Mouse (Mus musculus) midbrain, embryonic 11.5 days (tissue): Measurements from ENCODE around the gene Tor4a. TPM values are rescaled to one million over a fixed set of nuclear protein-coding genes. Genes with fewer than 3 reads are reported as not detected.

Source experiments
- ATAC-seq: fragments of 200-750 bp; cut with Nextera tagmentation; 2 replicates; pipeline ENCODE4 v1.8.0; 2017; ENCODE audit warnings: moderate TSS enrichment, moderate library complexity; ENCODE audit not compliant: low FRiP score
- DNase-seq: peaks from one replicate; pipeline ENCODE4 v3.0.0; 2015; ENCODE audit warnings: low spot score; ENCODE audit errors: missing footprints
- H3K27ac ChIP-seq: fragments of 300-500 bp; sonication (generic); 2 replicates; pipeline ENCODE4 v1.5.1; 2014; ENCODE audit warnings: low read depth, low read length
- H3K27me3 ChIP-seq: fragments of 300-500 bp; sonication (generic); 2 replicates; pipeline ENCODE4 v1.6.1; 2014; ENCODE audit warnings: mild to moderate bottlenecking, low read length, moderate library complexity, mixed read lengths; ENCODE audit not compliant: control insufficient read depth, insufficient read depth
- H3K36me3 ChIP-seq: fragments of 300-500 bp; sonication (generic); 2 replicates; pipeline ENCODE4 v1.6.1; 2014; ENCODE audit warnings: mild to moderate bottlenecking, low read length, moderate library complexity, mixed read lengths; ENCODE audit not compliant: control insufficient read depth, insufficient read depth
- H3K4me1 ChIP-seq: fragments of 300-500 bp; sonication (generic); 2 replicates; pipeline ENCODE4 v1.6.1; 2014; ENCODE audit warnings: low read length; ENCODE audit not compliant: control insufficient read depth, insufficient read depth
- H3K4me2 ChIP-seq: fragments of 300-500 bp; sonication (generic); 2 replicates; pipeline ENCODE4 v1.6.1; 2014; ENCODE audit warnings: mild to moderate bottlenecking, moderate library complexity
- H3K4me3 ChIP-seq: fragments of 300-500 bp; sonication (generic); 2 replicates; pipeline ENCODE4 v1.5.1; 2014; ENCODE audit warnings: low read depth, low read length
- H3K9ac ChIP-seq: fragments of 300-500 bp; sonication (generic); 2 replicates; pipeline ENCODE4 v1.6.1; 2014; ENCODE audit warnings: low read length
- H3K9me3 ChIP-seq: fragments of 300-500 bp; sonication (generic); 2 replicates; pipeline ENCODE4 v1.6.1; 2016; ENCODE audit warnings: low read length; ENCODE audit not compliant: control insufficient read depth
- WGBS: fragments of 180-500 bp; shearing (Covaris S2); extraction: QIAGEN DNeasy Blood & Tissue Kit; methylation state at CpG from one replicate; pipeline ENCODE4 v1.1.7; 2014; 5-methylcytosine and 5-hydroxymethylcytosine counted together
- polyA plus RNA-seq: library from polyadenylated mRNA; unstranded; fragments of >200 nt; fragmentation: Nextera tagmentation; extraction: Ambion mirVana; gene quantifications from 2 replicates; pipeline ENCODE4 v1.2.1, GENCODE M21; 2014

Tor4a gene
- polyA plus RNA-seq, 1 experiment from 2014 or later, result 1.5 TPM

- no peaks in the 10 kb centered on the region for H3K27me3 ChIP-seq
- peak overlapping the region; percentile 70 for H3K4me2 ChIP-seq
- H3K9me3 ChIP-seq, result no peaks in the 10 kb centered on the region
- H3K9ac ChIP-seq, result peak overlapping the region; percentile 82
- DNase-seq (peak; percentile 99), ATAC-seq (peak; percentile 87)
- H3K36me3 ChIP-seq, result peaks cover 6% of the 10 kb centered on the region; the same call in 1 of the 2 replicates
- WGBS, result under 1% methylated on average over 60 of the region's 64 CpGs
- H3K4me1 ChIP-seq, result peaks cover 38% of the 10 kb centered on the region
- H3K4me3 ChIP-seq, result peak overlapping the region; percentile 42
- H3K27ac ChIP-seq, result peak overlapping the region; percentile 98
Measured at GRCm38 (mm10) chr2:25185625-25186574, 10.8 kb downstream of the Tor4a start.

GRCm38 (mm10) chr2:25184496-25184895 is 12.2 kb downstream of the Tor4a start:
- Histone ChIP-seq H3K4me1 (peaks cover 47% of the 10 kb centered on the region), H3K4me3 (peak overlapping the region; percentile 10), H3K9me3 (no peaks in the 10 kb centered on the region), H3K36me3 (peaks cover 6% of the 10 kb centered on the region; the same call in 1 of the 2 replicates), H3K4me2 (peak overlapping the region; percentile 70), H3K27ac (peak overlapping the region; percentile 98), H3K27me3 (no peaks in the 10 kb centered on the region), H3K9ac (no peak overlapping the region)
- DNase-seq (peak; percentile 87), ATAC-seq (no peak)
- WGBS, result 88% methylated on average over 7 of the region's 7 CpGs

- H3K4me3 ChIP-seq, result peak overlapping the region; percentile 87
- H3K36me3 ChIP-seq, result peaks cover 6% of the 10 kb centered on the region; the same call in 1 of the 2 replicates
- H3K4me2 ChIP-seq, result peak overlapping the region; percentile 74
- H3K27ac ChIP-seq, result peak overlapping the region; percentile 95; the same call in 1 of the 2 replicates
- peaks cover 58% of the 10 kb centered on the region for H3K4me1 ChIP-seq
- no peaks in the 10 kb centered on the region for H3K9me3 ChIP-seq
- DNase-seq (peak; percentile 85), ATAC-seq (no peak)
- H3K27me3 ChIP-seq, result no peaks in the 10 kb centered on the region
- 65% methylated on average over 2 of the region's 2 CpGs for WGBS
- H3K9ac ChIP-seq, result peak overlapping the region; percentile 33
Measured at GRCm38 (mm10) chr2:25183336-25183735, 13.3 kb downstream of the Tor4a start.

- Histone ChIP-seq H3K27me3 (no peaks in the 10 kb centered on the region), H3K4me1 (peaks cover 65% of the 10 kb centered on the region), H3K36me3 (peaks cover 6% of the 10 kb centered on the region; the same call in 1 of the 2 replicates), H3K4me3 (peak overlapping the region; percentile 87), H3K27ac (peak overlapping the region; percentile 95; the same call in 1 of the 2 replicates), H3K9me3 (no peaks in the 10 kb centered on the region), H3K9ac (peak overlapping the region; percentile 91), H3K4me2 (peak overlapping the region; percentile 74)
- peak; percentile 91 for DNase-seq
- no peak for ATAC-seq
- WGBS, result 6% methylated on average over 6 of the region's 6 CpGs
Measured at GRCm38 (mm10) chr2:25182664-25183063, 14.0 kb downstream of the Tor4a start.

- Histone ChIP-seq H3K9me3 (no peaks in the 10 kb centered on the region), H3K27me3 (no peaks in the 10 kb centered on the region), H3K4me2 (peak overlapping the region; percentile 74), H3K4me1 (peaks cover 72% of the 10 kb centered on the region), H3K27ac (peak overlapping the region; percentile 95), H3K9ac (peak overlapping the region; percentile 91), H3K36me3 (peaks cover 6% of the 10 kb centered on the region; the same call in 1 of the 2 replicates), H3K4me3 (peak overlapping the region; percentile 87)
- DNase-seq (peak; percentile 95), ATAC-seq (no peak)
- 0% methylated on average over 17 of the region's 17 CpGs for WGBS
Measured at GRCm38 (mm10) chr2:25181891-25182397, 14.7 kb downstream of the Tor4a start.

GRCm38 (mm10) chr2:25180973-25181890 is 15.5 kb downstream of the Tor4a start:
- peak; percentile 36 for ATAC-seq
- peaks cover 69% of the 10 kb centered on the region for H3K4me1 ChIP-seq
- under 1% methylated on average over 100 of the region's 100 CpGs for WGBS

GRCm38 (mm10) chr2:25180478-25180903 is 16.2 kb downstream of the Tor4a start, which contains the start of gene Nrarp:
Gene Nrarp, plus strand, starts transcription at chr2:25180758.
- peak within 1 kb of the TSS; percentile 74 for H3K4me2 ChIP-seq

More at GRCm38 (mm10) chr2:25180973-25181890, 15.5 kb downstream of the Tor4a start:
- DNase-seq, result peak; percentile 98
- Histone ChIP-seq H3K4me3 (peak overlapping the region; percentile 87), H3K27me3 (no peaks in the 10 kb centered on the region), H3K36me3 (peaks cover 6% of the 10 kb centered on the region; the same call in 1 of the 2 replicates), H3K4me2 (peak overlapping the region; percentile 74), H3K9ac (peak overlapping the region; percentile 91), H3K9me3 (no peaks in the 10 kb centered on the region), H3K27ac (peak overlapping the region; percentile 95)

GRCm38 (mm10) chr2:25179566-25180217 is 17.0 kb downstream of the Tor4a start:
- H3K27me3 ChIP-seq, result no peaks in the 10 kb centered on the region
- ATAC-seq (no peak), DNase-seq (peak; percentile 89)
- H3K9ac ChIP-seq, result peak overlapping the region; percentile 54
- peaks cover 69% of the 10 kb centered on the region for H3K4me1 ChIP-seq
- no peaks in the 10 kb centered on the region for H3K9me3 ChIP-seq
- H3K4me3 ChIP-seq, result peak overlapping the region; percentile 87
- peak overlapping the region; percentile 74 for H3K4me2 ChIP-seq
- H3K27ac ChIP-seq, result peak overlapping the region; percentile 67
- H3K36me3 ChIP-seq, result peaks cover 6% of the 10 kb centered on the region; the same call in 1 of the 2 replicates
- 44% methylated on average over 15 of the region's 15 CpGs for WGBS

More at GRCm38 (mm10) chr2:25180478-25180903, 16.2 kb downstream of the Tor4a start, which contains the start of gene Nrarp:
- Histone ChIP-seq H3K36me3 (peaks cover 6% of the 10 kb centered on the region; the same call in 1 of the 2 replicates), H3K27me3 (no peaks in the 10 kb centered on the region), H3K9me3 (no peaks in the 10 kb centered on the region), H3K27ac (peak within 1 kb of the TSS; percentile 95), H3K9ac (peak within 1 kb of the TSS; percentile 91), H3K4me3 (peak within 1 kb of the TSS; percentile 87), H3K4me1 (peaks cover 70% of the 10 kb centered on the region)
- under 1% methylated on average over 33 of the region's 35 CpGs for WGBS
- peak; percentile 99 for DNase-seq
- peak; percentile 90 for ATAC-seq
